Mouse (Mus musculus) bone marrow, adult 2 months (tissue): ENCODE measurements around the gene Esp4.
"Not testable (repeated sequence)": the region's sequence is repeated elsewhere in the genome, so short reads cannot be mapped to it uniquely, and the experiment has no call there.

Experiments
- CTCF ChIP-seq: fragments of 200-500 bp; IDR thresholded peaks from 2 replicates; pipeline ENCODE4 v1.5.1; 2011; ENCODE audit warnings: low read length, control low read depth; ENCODE audit not compliant: control insufficient read depth, insufficient read depth
- POLR2A ChIP-seq: fragments of 200-500 bp; IDR thresholded peaks from 2 replicates; pipeline ENCODE4 v1.6.1; 2011; ENCODE audit warnings: low read depth, mild to moderate bottlenecking, control low read depth, low read length, borderline replicate concordance; ENCODE audit not compliant: control insufficient read depth

DNA sequence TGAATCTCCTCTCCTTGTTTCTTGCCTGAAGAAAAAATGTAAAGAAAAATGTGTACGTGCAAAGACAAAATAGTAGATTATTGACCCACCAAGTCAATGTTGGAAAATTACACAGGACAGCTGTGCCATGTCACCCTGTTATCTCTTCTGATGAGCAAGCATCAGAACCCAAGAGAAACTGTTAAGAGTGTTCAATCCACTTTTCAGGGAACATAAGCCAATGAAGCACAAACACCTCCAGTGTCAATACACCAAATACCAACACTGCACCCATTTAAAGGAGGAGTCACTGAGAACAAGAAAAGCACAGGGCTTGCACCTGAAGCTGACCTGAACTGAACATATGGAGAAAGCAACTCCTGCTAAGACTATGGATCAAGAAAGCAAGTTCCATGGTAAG is 33.4 kb downstream of the Esp4 start, which contains the start of gene Esp3:
- not testable (repeated sequence) for TF ChIP-seq CTCF, POLR2A
